Mouse (Mus musculus) cerebellum, adult 2 months (tissue): ENCODE measurements at regions not wholly inside any gene's neighbourhood (a gene's known extent, or its start where the extent isn't known, plus 50 kb on each side); places are given as distances from the start of the nearest gene placed in this dataset.
A peak's percentile ranks its signal among the peaks of the same experiment; 100 is the strongest.
"Not testable (repeated sequence)": the region's sequence is repeated elsewhere in the genome, so short reads cannot be mapped to it uniquely, and the experiment has no call there.

Experiments used
- DNase-seq, 2 experiments: peaks; one replicate each; pipeline ENCODE4 v3.0.0; 2021
- H3K27ac ChIP-seq: fragments of 200-500 bp; 2 replicates; pipeline ENCODE4 v1.5.1; 2012; ENCODE audit warnings: low read length, control low read depth, inconsistent platforms; ENCODE audit not compliant: insufficient read depth
- H3K27me3 ChIP-seq: fragments of 200-500 bp; 2 replicates; pipeline ENCODE4 v1.6.1; 2012; ENCODE audit warnings: inconsistent platforms, mild to moderate bottlenecking, low read length, moderate library complexity; ENCODE audit not compliant: control insufficient read depth, insufficient read depth
- H3K4me1 ChIP-seq: fragments of 200-500 bp; 2 replicates; pipeline ENCODE4 v1.6.1; 2011; ENCODE audit warnings: low read length; ENCODE audit not compliant: control insufficient read depth, insufficient read depth
- H3K4me3 ChIP-seq: fragments of 200-500 bp; replicated peaks from 2 replicates; pipeline ENCODE3; 2011; ENCODE audit warnings: mild to moderate bottlenecking, low read depth, low read length, control low read depth; ENCODE audit not compliant: insufficient read depth
- CTCF ChIP-seq: fragments of 200-500 bp; IDR thresholded peaks from 2 replicates; pipeline ENCODE4 v1.5.1; 2011; ENCODE audit warnings: low read depth, mild to moderate bottlenecking, control low read depth, low read length, moderate library complexity, borderline replicate concordance; ENCODE audit not compliant: insufficient read depth
- POLR2A ChIP-seq: fragments of 200-500 bp; IDR thresholded peaks from 2 replicates; pipeline ENCODE4 v1.6.1; 2011; ENCODE audit warnings: low read length, control low read depth, borderline replicate concordance; ENCODE audit not compliant: insufficient read depth
- WGBS: fragments of 180-500 bp; shearing (Covaris S2); methylation state at CpG from one replicate; pipeline ENCODE4 v1.1.7; 2018; 5-methylcytosine and 5-hydroxymethylcytosine counted together

- not testable (repeated sequence) for H3K27me3 ChIP-seq, H3K4me1 ChIP-seq, DNase-seq, H3K27ac ChIP-seq, H3K4me3 ChIP-seq
- 40% methylated on average over 5 of the region's 5 CpGs for WGBS
Observed at GRCm38 (mm10) chr12:117327086-117327485, 189.2 kb upstream of the Rapgef5 start.

DNA sequence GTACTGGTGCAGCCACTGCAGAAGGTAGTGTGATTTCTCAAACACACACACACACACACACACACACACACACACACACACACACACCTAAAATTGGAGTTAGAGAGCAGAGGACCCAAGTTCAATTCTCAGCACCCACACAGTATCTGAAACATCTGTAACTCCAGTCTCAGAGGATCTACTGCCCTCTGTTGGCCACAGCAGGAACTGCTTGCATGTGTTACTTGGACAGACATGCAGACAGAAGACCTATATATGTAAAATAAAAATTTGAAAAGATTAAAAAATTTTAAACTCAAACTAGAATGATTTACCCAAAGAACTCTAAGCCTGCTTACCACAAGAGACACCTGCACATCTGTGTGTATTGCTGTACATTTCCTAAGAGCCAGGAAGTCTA is 185.9 kb upstream of the Rapgef5 start:
- no peak overlapping the region for H3K4me3 ChIP-seq
- no peaks in the 10 kb centered on the region for H3K4me1 ChIP-seq
- TF ChIP-seq CTCF (no peak), POLR2A (no peak)
- no peak for DNase-seq
- H3K27me3 ChIP-seq: no peaks in the 10 kb centered on the region
- no peak overlapping the region for H3K27ac ChIP-seq

- TF ChIP-seq CTCF (no peak), POLR2A (no peak)
- 50% methylated on average over 4 of the region's 4 CpGs for WGBS
- Histone ChIP-seq H3K4me3 (no peak overlapping the region), H3K4me1 (no peaks in the 10 kb centered on the region), H3K27ac (no peak overlapping the region), H3K27me3 (no peaks in the 10 kb centered on the region)
- no peak for DNase-seq
Observed at GRCm38 (mm10) chr12:117336856-117337255, 179.4 kb upstream of the Rapgef5 start.

DNA sequence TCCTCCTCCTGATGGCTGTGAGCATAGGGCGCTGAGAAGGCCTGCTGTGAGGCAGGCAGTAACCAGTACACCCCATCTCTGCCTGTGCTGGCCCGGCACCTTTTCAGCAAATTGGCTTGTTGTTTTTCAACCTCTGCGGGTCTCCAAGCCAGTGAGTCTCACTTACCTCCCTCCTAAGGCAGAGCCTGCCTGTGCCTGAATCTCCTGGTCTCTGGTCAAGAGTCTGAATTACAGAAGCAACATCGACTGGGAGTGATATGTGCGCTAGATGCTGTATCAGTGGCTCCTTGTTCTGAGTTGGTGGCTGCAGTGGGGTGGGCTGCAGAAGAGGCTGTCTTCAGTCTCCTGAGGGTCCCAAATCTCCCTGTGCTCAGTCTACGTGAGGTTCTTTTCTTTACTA is 174.0 kb upstream of the Rapgef5 start:
- DNase-seq: no peak
- Histone ChIP-seq H3K4me3 (no peak overlapping the region), H3K4me1 (no peaks in the 10 kb centered on the region), H3K27me3 (no peaks in the 10 kb centered on the region), H3K27ac (no peak overlapping the region)
- no peak for TF ChIP-seq CTCF
- TF ChIP-seq POLR2A: no peak
- WGBS: 67% methylated on average over 6 of the region's 6 CpGs

- Histone ChIP-seq H3K27me3 (no peaks in the 10 kb centered on the region), H3K4me1 (no peaks in the 10 kb centered on the region), H3K27ac (no peak overlapping the region), H3K4me3 (no peak overlapping the region)
- TF ChIP-seq CTCF (no peak), POLR2A (no peak)
- WGBS: 92% methylated on average over 3 of the region's 3 CpGs
- no peak for DNase-seq
Observed at GRCm38 (mm10) chr12:117343121-117343520, 173.2 kb upstream of the Rapgef5 start.

DNA sequence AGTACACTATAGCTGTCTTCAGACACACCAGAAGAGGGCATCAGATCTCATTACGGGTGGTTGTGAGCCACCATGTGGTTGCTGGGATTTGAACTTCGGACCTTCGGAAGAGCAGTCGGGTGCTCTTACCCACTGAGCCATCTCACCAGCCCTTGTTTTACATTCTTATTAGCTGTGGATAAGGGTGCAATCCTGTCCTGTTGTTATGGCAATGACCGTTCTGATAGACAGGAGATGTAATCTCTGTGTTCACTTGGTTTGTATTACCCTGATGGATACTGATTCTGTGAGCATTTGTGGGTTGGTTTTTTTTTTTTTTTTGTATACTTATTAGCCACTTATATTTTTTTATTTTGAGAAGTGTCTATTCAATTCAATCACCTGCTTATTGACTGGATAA is 172.7 kb upstream of the Rapgef5 start:
- DNase-seq, H3K27me3 ChIP-seq, H3K4me3 ChIP-seq, H3K4me1 ChIP-seq, H3K27ac ChIP-seq: not testable (repeated sequence)
- 83% methylated on average over 5 of the region's 5 CpGs for WGBS

DNA sequence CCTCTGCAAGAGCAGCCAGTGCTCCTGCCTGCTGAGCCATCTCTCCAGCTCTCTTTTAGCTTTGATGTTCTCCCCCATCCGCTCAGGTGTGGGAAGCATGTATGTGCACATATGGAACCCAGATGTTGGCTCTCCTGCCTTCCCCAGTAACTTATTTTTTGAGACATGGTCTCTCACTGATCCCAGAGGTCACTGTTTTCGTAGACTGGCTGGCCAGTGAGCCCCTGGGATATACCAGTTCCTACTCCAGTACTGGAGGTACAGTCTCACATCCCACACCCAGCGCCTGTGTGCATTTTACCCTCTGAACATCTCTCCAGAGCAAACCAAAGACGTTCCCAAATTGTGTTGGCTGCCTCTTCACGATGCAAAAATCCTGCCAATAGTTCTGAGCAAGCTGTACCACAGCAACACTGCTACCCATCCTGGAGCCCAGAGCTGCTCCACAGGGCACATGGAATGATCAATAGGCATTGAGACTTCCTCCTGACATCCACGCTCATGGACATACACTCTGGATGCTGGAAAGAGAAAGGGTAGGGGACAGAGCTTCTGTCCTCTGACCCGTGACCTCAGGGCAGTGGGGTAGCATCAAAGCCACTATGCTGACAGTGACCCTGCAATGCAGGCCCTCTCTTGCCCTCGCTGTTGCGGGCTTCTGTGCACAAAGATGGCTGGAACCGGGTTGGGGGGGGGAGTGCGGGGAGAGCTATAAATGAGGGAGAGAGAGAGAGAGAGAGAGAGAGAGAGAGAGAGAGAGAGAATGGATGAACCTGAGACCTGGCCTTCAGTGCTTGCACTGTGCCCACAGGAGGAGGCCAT is 171.8 kb upstream of the Rapgef5 start:
- Histone ChIP-seq H3K4me3 (no peak overlapping the region), H3K27me3 (no peaks in the 10 kb centered on the region), H3K27ac (no peak overlapping the region), H3K4me1 (no peaks in the 10 kb centered on the region)
- TF ChIP-seq CTCF: no peak
- no peak for TF ChIP-seq POLR2A
- no peak for DNase-seq
- WGBS: 61% methylated on average over 11 of the region's 11 CpGs

- peak in 1 of 2 experiments; percentile 38 for DNase-seq
- Histone ChIP-seq H3K27me3 (no peaks in the 10 kb centered on the region), H3K27ac (no peak overlapping the region), H3K4me3 (no peak overlapping the region), H3K4me1 (no peaks in the 10 kb centered on the region)
- whole genome bisulfite sequencing: 16% methylated on average over 20 of the region's 20 CpGs
- TF ChIP-seq POLR2A (no peak), CTCF (no peak)
Observed at GRCm38 (mm10) chr12:117345088-117345977, 170.9 kb upstream of the Rapgef5 start.
